Mouse (Mus musculus) heart, embryonic 13.5 days (tissue): Measurements from ENCODE around the gene Dcdc2a. TPM values are rescaled to one million over a fixed set of nuclear protein-coding genes. Genes with fewer than 3 reads are reported as not detected.

ENCODE experiments used
- ATAC-seq: fragments of 200-750 bp; cut with Nextera tagmentation; 2 replicates; pipeline ENCODE4 v1.8.0; 2017; ENCODE audit warnings: moderate TSS enrichment; ENCODE audit not compliant: insufficient number of reproducible peaks, low FRiP score, low TSS enrichment; ENCODE audit errors: extremely low read depth
- H3K27ac ChIP-seq: fragments of 300-500 bp; sonication (generic); replicated peaks from 2 replicates; pipeline ENCODE4 v1.5.1; 2015; ENCODE audit warnings: moderate library complexity, mild to moderate bottlenecking, inconsistent platforms
- H3K27me3 ChIP-seq: fragments of 300-500 bp; sonication (generic); replicated peaks from 2 replicates; pipeline ENCODE4 v1.6.1; 2015; ENCODE audit warnings: mild to moderate bottlenecking, inconsistent platforms
- H3K36me3 ChIP-seq: fragments of 300-500 bp; sonication (generic); 2 replicates; pipeline ENCODE4 v1.6.1; 2015; ENCODE audit warnings: mild to moderate bottlenecking, inconsistent platforms
- H3K4me1 ChIP-seq: fragments of 300-500 bp; sonication (generic); 2 replicates; pipeline ENCODE4 v1.6.1; 2015; ENCODE audit warnings: inconsistent platforms
- H3K4me2 ChIP-seq: fragments of 300-500 bp; sonication (generic); 2 replicates; pipeline ENCODE4 v1.6.1; 2015; ENCODE audit warnings: inconsistent platforms, mild to moderate bottlenecking, moderate library complexity
- H3K4me3 ChIP-seq: fragments of 300-500 bp; sonication (generic); 2 replicates; pipeline ENCODE4 v1.5.1; 2015; ENCODE audit warnings: moderate library complexity, mild to moderate bottlenecking, inconsistent platforms
- H3K9ac ChIP-seq: fragments of 300-500 bp; sonication (generic); 2 replicates; pipeline ENCODE4 v1.6.1; 2015; ENCODE audit warnings: inconsistent platforms, mild to moderate bottlenecking, moderate library complexity
- H3K9me3 ChIP-seq: fragments of 300-500 bp; sonication (generic); 2 replicates; pipeline ENCODE4 v1.6.1; 2016; ENCODE audit warnings: inconsistent platforms
- WGBS: fragments of 180-500 bp; shearing (Covaris S2); methylation state at CpG from one replicate; pipeline ENCODE4 v1.1.7; 2015; ENCODE audit warnings: mixed read lengths; 5-methylcytosine and 5-hydroxymethylcytosine counted together
- polyA plus RNA-seq: library from polyadenylated mRNA; unstranded; fragments of >200 nt; fragmentation: Nextera tagmentation; extraction: Ambion mirVana; gene quantifications from 2 replicates; pipeline ENCODE4 v1.2.1, GENCODE M21; 2015

Dcdc2a gene
- 0.82 and 0.94 TPM in 2 replicates for polyA plus RNA-seq

GRCm38 (mm10) chr13:25055873-25056667 is at the start of gene Dcdc2a:
TSS of gene Dcdc2a (plus strand) at chr13:25056004.
- ATAC-seq: peak; percentile 25; the same call in 1 of the 2 replicates

GRCm38 (mm10) chr13:25007115-25007514 is 48.7 kb upstream of the Dcdc2a start:
- ATAC-seq: no peak
- 64% methylated on average over 7 of the region's 8 CpGs for WGBS
- Histone ChIP-seq H3K27ac (no peak overlapping the region), H3K36me3 (peaks cover 42% of the 10 kb centered on the region), H3K4me3 (no peak overlapping the region), H3K9me3 (no peaks in the 10 kb centered on the region), H3K27me3 (no peaks in the 10 kb centered on the region), H3K9ac (no peak overlapping the region), H3K4me1 (no peaks in the 10 kb centered on the region), H3K4me2 (no peak overlapping the region)

More at GRCm38 (mm10) chr13:25055873-25056667, at the start of gene Dcdc2a:
- Histone ChIP-seq H3K4me2 (peak within 1 kb of the TSS; percentile 97), H3K27me3 (peaks cover 45% of the 10 kb centered on the region), H3K9me3 (peaks cover 9% of the 10 kb centered on the region), H3K9ac (peak within 1 kb of the TSS; percentile 64), H3K27ac (no peak within 1 kb of the TSS), H3K4me3 (peak within 1 kb of the TSS; percentile 62), H3K4me1 (peaks cover 16% of the 10 kb centered on the region), H3K36me3 (no peaks in the 10 kb centered on the region)
- 4% methylated on average over 63 of the region's 63 CpGs for WGBS

GRCm38 (mm10) chr13:25018316-25018715 is 37.5 kb upstream of the Dcdc2a start:
- Histone ChIP-seq H3K9ac (peak overlapping the region; percentile 97; the same call in 1 of the 2 replicates), H3K4me3 (0 out of 2 replicates have a peak overlapping the region, but pooled peaks have one; percentile 80), H3K27me3 (no peaks in the 10 kb centered on the region), H3K4me1 (peaks cover 19% of the 10 kb centered on the region), H3K9me3 (no peaks in the 10 kb centered on the region), H3K4me2 (peak overlapping the region; percentile 86), H3K27ac (no peak overlapping the region), H3K36me3 (peaks cover 15% of the 10 kb centered on the region)
- 89% methylated on average over 9 of the region's 9 CpGs for WGBS
- ATAC-seq: no peak

GRCm38 (mm10) chr13:25019793-25020539 is 35.8 kb upstream of the Dcdc2a start, which contains the start of gene Mrs2:
TSS of gene Mrs2 (minus strand) at chr13:25020379.
- no peaks in the 10 kb centered on the region for H3K9me3 ChIP-seq
- WGBS: under 1% methylated on average over 83 of the region's 84 CpGs
- peak within 1 kb of the TSS; percentile 87 for H3K27ac ChIP-seq
- no peaks in the 10 kb centered on the region for H3K27me3 ChIP-seq
- H3K4me2 ChIP-seq: peak within 1 kb of the TSS; percentile 86
- peak within 1 kb of the TSS; percentile 97 for H3K9ac ChIP-seq
- peaks cover 15% of the 10 kb centered on the region for H3K36me3 ChIP-seq
- peak; percentile 78 for ATAC-seq
- H3K4me1 ChIP-seq: peaks cover 21% of the 10 kb centered on the region
- peak within 1 kb of the TSS; percentile 80 for H3K4me3 ChIP-seq

GRCm38 (mm10) chr13:25020540-25020892 is 35.3 kb upstream of the Dcdc2a start:
- Histone ChIP-seq H3K4me3 (peak overlapping the region; percentile 80), H3K27me3 (no peaks in the 10 kb centered on the region), H3K9me3 (no peaks in the 10 kb centered on the region), H3K4me2 (peak overlapping the region; percentile 86), H3K27ac (peak overlapping the region; percentile 87), H3K9ac (peak overlapping the region; percentile 97), H3K4me1 (peaks cover 21% of the 10 kb centered on the region), H3K36me3 (peaks cover 15% of the 10 kb centered on the region)
- WGBS: 39% methylated on average over 4 of the region's 4 CpGs
- no peak for ATAC-seq

- WGBS: 61% methylated on average over 4 of the region's 4 CpGs
Observed at GRCm38 (mm10) chr13:25022386-25022785, 33.4 kb upstream of the Dcdc2a start.

GRCm38 (mm10) chr13:25023129-25023528 is 32.7 kb upstream of the Dcdc2a start:
- Histone ChIP-seq H3K36me3 (peaks cover 3% of the 10 kb centered on the region), H3K27me3 (no peaks in the 10 kb centered on the region), H3K4me3 (no peak overlapping the region), H3K9me3 (no peaks in the 10 kb centered on the region), H3K4me2 (no peak overlapping the region), H3K27ac (no peak overlapping the region), H3K9ac (no peak overlapping the region), H3K4me1 (peaks cover 21% of the 10 kb centered on the region)
- ATAC-seq: no peak
- WGBS: 65% methylated on average over 3 of the region's 3 CpGs

More at GRCm38 (mm10) chr13:25022386-25022785, 33.4 kb upstream of the Dcdc2a start:
- Histone ChIP-seq H3K4me3 (no peak overlapping the region), H3K36me3 (peaks cover 10% of the 10 kb centered on the region), H3K4me2 (no peak overlapping the region), H3K27me3 (no peaks in the 10 kb centered on the region), H3K9me3 (no peaks in the 10 kb centered on the region), H3K4me1 (peaks cover 21% of the 10 kb centered on the region), H3K9ac (no peak overlapping the region), H3K27ac (no peak overlapping the region)
- ATAC-seq: no peak

- Histone ChIP-seq H3K27ac (no peak overlapping the region), H3K27me3 (no peaks in the 10 kb centered on the region), H3K4me1 (peaks cover 8% of the 10 kb centered on the region), H3K4me2 (no peak overlapping the region), H3K9ac (no peak overlapping the region), H3K36me3 (no peaks in the 10 kb centered on the region), H3K4me3 (no peak overlapping the region), H3K9me3 (no peaks in the 10 kb centered on the region)
- no peak for ATAC-seq
- WGBS: 35% methylated on average over 2 of the region's 2 CpGs
Observed at GRCm38 (mm10) chr13:25024655-25025054, 31.1 kb upstream of the Dcdc2a start.

GRCm38 (mm10) chr13:25026409-25027113 is 29.2 kb upstream of the Dcdc2a start:
- Histone ChIP-seq H3K4me3 (no peak overlapping the region), H3K9ac (no peak overlapping the region), H3K4me2 (no peak overlapping the region), H3K9me3 (no peaks in the 10 kb centered on the region), H3K27me3 (no peaks in the 10 kb centered on the region), H3K4me1 (peaks cover 3% of the 10 kb centered on the region; the same call in 1 of the 2 replicates), H3K36me3 (no peaks in the 10 kb centered on the region), H3K27ac (no peak overlapping the region)
- WGBS: 82% methylated on average over 6 of the region's 6 CpGs
- ATAC-seq: no peak

GRCm38 (mm10) chr13:25027114-25027425 is 28.7 kb upstream of the Dcdc2a start:
- Histone ChIP-seq H3K36me3 (no peaks in the 10 kb centered on the region), H3K27me3 (no peaks in the 10 kb centered on the region), H3K9me3 (no peaks in the 10 kb centered on the region), H3K4me1 (peaks cover 3% of the 10 kb centered on the region; the same call in 1 of the 2 replicates), H3K4me3 (no peak overlapping the region), H3K9ac (no peak overlapping the region), H3K4me2 (no peak overlapping the region), H3K27ac (no peak overlapping the region)
- WGBS: 68% methylated on average over 3 of the region's 3 CpGs
- ATAC-seq: no peak

GRCm38 (mm10) chr13:25039488-25039887 is 16.3 kb upstream of the Dcdc2a start:
- ATAC-seq: no peak
- no peak overlapping the region for H3K4me2 ChIP-seq
- no peak overlapping the region for H3K4me3 ChIP-seq
- H3K36me3 ChIP-seq: no peaks in the 10 kb centered on the region
- WGBS: 57% methylated on average over 2 of the region's 2 CpGs
- no peaks in the 10 kb centered on the region for H3K4me1 ChIP-seq
- H3K9ac ChIP-seq: no peak overlapping the region
- H3K27ac ChIP-seq: no peak overlapping the region
- H3K27me3 ChIP-seq: no peaks in the 10 kb centered on the region
- H3K9me3 ChIP-seq: no peaks in the 10 kb centered on the region
